Mouse (Mus musculus) liver, embryonic 14.5 days (tissue): Measurements from ENCODE around the gene Dctd.

Experiments used
- CTCF ChIP-seq: IDR thresholded peaks from 2 replicates; pipeline ENCODE4 v1.5.1; 2016; ENCODE audit warnings: antibody characterized with exemption, low read depth, control low read depth
- EP300 ChIP-seq: IDR thresholded peaks from 2 replicates; pipeline ENCODE4 v1.6.1; 2016; ENCODE audit warnings: antibody characterized with exemption, low read depth

DNA sequence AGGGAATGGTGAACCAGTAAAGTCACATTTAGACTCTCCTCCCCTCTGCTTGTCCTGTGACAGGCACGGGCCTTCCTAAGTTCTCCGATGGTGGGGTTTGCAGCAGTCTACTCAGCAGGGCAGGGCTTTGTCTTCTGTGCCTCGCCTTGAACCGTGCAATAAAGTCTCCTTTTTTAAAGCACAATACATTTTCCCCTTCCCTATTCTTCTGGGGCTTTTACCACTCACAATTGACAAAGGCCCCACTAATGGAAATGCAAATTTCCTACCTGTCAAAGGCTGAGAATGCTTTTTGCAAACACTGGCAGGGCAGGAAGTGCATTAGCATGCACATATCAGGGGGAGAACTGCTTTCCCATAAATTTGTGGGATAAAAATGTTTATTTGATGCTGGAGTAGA, 80.1 kb downstream of the Dctd start:
- TF ChIP-seq CTCF (no peak), EP300 (no peak)
